Mouse (Mus musculus) adrenal gland, postnatal 25 days (tissue): ENCODE data around the gene Opcml. TPM values are rescaled to one million over a fixed set of nuclear protein-coding genes. Genes with fewer than 3 reads are reported as not detected.

Source experiments
- DNase-seq: peaks from one replicate; pipeline ENCODE4 v3.0.0; 2021; ENCODE audit warnings: mixed read lengths
- total RNA-seq: library from RNA; stranded (reverse); gene quantifications from 2 replicates; pipeline ENCODE4 v1.2.3, GENCODE M21; 2021

Opcml gene
- total RNA-seq, 1 experiment from 2014 or later = 1.1 TPM

DNA sequence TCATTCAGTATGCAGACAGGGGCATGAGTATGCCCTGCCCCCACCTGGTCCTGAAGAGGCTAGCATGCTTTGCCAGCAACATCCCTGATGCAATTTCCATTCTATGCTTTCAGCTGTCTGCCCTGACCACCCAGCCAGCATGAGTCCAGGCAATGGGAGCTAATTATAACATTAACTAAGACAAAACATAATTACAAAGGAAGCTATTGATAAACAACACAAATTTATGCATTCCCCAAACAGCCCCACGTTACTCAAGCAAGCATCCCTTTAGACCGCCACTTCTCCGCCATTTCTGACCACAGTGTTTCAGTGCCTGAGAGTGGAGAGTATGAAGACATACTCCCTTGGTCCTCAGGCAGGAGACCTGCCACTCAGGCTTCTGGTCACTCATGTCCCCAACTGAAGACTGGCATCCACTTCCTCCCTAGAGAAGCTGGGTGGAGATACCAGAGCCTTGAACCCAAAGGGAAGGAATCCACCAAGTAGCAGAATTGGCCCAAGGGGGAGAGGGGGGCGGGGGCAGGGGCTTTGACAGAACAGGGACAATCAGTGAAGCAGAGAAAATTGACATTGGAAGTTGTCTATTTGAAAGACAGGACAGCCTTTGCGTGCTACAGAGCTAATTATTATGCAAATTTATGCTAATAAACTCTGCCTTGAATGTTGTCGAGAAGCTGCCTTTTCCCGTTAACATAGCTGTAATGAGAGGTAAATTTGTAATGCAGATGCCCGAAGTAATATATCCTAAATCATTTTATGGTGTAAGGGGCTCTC is 464.7 kb downstream of the Opcml start:
- no peak for DNase-seq

GRCm38 (mm10) chr9:28255905-28256268 is 465.3 kb downstream of the Opcml start:
- no peak for DNase-seq

GRCm38 (mm10) chr9:28261078-28261753 is 470.6 kb downstream of the Opcml start:
- peak; percentile 64 for DNase-seq

DNA sequence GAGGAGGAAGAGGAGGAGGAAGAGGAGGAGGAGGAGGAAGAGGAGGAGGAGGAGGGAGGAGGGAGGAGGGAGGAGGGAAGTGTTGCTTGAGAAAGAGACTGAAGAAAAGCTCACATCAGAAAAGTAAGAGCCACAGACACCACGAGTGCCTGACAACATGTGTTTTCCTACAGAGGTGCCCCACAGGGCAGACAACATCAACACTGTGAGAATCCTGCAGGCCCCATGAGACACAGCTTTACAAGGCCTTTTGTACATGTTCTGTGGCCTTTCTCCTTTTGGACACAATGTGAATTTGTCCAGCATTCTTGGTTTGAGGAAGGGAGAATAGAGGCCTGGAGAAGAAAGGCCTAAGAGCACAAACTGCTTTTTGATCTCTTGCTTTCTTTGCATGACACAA is 471.4 kb downstream of the Opcml start:
- no peak for DNase-seq

DNA sequence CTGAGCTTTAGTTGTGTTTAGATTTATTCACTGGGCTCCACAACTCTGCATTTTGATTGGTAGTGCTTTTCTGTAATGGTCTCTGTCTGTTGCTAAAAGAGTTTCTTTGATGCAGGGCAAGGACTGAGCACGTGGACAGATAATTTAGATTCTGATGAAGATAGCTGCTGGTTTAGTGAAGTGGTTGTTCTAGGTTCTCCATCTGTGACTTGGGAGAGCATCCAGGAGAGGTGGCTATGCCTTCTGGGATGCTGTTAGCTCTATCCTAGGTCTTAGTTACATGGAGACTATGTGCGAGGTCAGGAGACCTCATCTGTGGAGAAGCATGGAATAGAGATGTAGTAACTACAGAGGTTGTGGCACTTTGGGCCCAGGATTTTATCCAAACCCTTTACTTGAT is 472.3 kb downstream of the Opcml start:
- no peak for DNase-seq

DNA sequence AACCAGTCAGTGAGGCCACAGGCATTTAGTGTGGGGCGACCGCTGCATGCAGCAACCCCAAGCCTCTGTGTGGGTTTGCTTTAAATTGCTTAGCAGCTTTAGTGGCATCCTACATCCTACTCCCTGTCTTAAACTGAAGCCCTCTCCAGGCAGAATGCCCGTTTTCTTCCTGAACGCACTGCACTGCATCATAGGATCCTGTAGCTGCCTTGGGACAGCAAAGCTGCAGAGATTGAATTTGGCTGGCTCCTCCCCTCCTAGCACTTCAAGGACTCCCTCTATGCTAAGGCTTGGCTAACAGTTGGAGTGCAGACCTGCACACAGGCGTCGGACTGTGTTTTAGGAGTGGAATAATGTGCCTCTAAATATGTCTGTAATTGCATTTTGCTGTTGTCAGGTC is 474.2 kb downstream of the Opcml start:
- DNase-seq = no peak

- DNase-seq = no peak
These were observed 483.2 kb downstream of the Opcml start for GRCm38 (mm10) chr9:28273816-28274215.

- DNase-seq = no peak
These were observed 488.0 kb downstream of the Opcml start for GRCm38 (mm10) chr9:28278555-28278954.

DNA sequence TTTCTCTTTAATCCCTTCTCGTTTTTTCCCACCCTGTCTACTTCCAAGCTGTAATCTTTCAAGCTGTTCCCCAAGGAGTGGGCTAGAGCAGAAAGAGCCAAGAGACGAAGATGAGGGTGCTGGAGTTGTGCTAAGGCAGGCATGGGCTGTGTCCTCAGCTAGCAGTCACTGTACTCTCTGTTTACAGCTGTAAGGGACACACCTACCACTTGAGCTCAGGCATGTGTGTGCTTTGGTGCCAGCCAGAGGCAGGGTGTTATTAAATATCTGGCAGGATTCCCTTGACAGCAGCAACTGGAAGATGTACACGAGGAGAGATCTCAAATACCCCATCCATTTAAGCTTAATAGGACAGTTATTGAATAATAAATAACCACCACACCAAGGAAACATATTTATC is 490.4 kb downstream of the Opcml start:
- DNase-seq = no peak

DNA sequence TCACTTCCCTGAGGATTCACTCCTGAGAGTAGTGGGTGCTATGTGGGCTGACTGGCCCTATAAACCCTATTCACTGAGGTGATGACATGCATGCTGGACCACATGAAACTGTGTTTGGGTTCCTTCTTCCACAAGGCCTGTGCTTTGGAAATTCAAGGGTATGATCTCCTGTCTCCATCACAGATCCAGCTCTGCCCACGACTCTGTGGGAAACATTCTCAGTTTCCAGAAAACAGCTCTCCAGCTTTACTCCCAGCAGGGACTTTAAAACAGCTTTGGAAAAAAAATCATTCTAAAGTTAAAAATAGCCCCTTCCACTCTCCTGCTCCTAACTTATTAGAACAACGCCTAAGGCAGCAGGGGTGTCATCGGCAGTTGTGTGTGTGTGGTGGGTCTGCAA is 491.0 kb downstream of the Opcml start:
- no peak for DNase-seq

- no peak for DNase-seq
These were observed 494.4 kb downstream of the Opcml start for GRCm38 (mm10) chr9:28285016-28285415.

GRCm38 (mm10) chr9:28286384-28286783 is 495.8 kb downstream of the Opcml start:
- DNase-seq = no peak

GRCm38 (mm10) chr9:28287485-28287884 is 496.9 kb downstream of the Opcml start:
- no peak for DNase-seq

- peak; percentile 40 for DNase-seq
These were observed 499.2 kb downstream of the Opcml start for GRCm38 (mm10) chr9:28289696-28290330.

- no peak for DNase-seq
These were observed 513.1 kb downstream of the Opcml start for GRCm38 (mm10) chr9:28303659-28304058.

DNA sequence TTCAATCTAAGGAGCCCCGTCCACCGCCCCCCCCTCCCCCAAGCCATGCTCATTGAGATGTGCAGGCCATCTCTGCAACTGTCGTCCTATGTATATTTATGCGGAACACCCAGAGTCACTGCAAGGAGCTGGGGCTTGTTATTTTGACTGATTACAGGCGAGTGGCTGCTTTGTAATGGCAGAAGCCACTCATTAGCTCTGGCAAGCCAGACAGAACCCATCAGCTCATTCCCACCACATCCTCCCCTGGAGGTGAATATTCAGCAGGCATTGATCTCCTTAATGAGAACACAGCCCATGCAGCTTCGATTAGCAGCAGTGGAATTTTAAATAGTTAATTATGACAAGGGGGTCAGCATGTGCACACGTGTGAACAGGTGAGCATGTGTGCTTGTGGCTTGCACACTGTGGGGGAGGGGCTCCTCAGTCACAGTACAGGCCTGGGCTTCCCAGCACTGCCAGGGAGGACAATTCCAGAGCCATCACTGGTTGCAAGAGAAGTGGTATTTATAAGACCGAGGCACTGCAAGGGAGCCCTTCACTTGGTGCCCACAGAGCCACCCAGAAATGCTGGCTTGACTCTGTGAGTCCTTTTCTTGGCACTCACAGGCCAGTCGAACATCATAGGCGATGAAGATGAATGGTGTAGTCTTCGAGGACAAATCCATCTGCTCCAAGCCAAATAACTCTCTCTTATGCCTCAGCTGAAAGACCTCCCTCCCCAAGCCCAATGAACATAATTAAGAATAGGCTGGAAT is 516.0 kb downstream of the Opcml start:
- DNase-seq = no peak

GRCm38 (mm10) chr9:28307122-28307430 is 516.5 kb downstream of the Opcml start:
- DNase-seq = no peak

DNA sequence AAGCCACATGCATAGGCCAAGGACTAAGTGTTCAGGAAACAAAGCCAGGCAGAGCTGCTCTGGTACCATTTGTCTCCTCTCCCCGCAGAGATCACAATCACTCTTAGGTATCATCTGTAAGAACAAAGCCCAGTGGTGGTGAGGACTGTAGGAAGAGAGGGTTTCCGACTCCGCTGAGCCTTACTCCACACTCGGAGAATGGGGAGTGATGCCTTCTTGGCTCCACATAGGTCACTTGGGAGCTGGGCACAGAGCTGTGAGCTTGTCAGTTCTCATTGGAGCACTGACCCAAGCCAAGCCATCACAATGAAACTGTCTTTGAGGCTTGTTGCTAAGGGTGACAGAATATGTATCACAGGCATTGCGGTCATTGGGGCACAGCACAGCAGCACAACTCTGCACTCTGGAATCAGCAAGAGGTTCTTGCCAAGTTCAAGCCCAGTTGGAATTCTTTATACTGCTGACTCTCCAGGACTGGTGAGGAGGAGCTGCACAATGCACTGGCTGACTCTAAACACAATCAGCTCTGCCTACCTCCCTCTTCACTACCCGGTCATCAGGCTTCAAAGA is 517.0 kb downstream of the Opcml start:
- no peak for DNase-seq

DNA sequence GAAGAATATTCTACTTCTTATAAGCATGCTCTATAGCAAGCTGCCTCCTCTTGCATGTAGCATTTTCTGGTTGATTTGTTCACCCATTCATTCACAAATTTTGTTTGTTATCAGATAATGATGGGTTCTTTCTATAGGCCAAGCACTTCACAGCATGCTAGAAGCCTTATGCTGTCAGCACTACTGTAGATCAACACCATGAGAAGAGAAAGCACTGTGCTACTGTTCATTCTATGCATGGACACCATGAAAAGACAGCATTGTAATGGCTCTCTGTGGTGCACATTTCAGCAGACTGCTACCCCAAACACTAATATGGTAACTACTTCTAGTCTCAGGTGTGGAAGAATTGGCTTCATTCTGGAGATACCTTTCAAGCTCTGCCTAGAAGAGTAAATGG is 527.3 kb downstream of the Opcml start:
- no peak for DNase-seq

GRCm38 (mm10) chr9:28319021-28319755 is 528.6 kb downstream of the Opcml start:
- peak; percentile 33 for DNase-seq

- no peak for DNase-seq
These were observed 529.2 kb downstream of the Opcml start for GRCm38 (mm10) chr9:28319802-28320201.

DNA sequence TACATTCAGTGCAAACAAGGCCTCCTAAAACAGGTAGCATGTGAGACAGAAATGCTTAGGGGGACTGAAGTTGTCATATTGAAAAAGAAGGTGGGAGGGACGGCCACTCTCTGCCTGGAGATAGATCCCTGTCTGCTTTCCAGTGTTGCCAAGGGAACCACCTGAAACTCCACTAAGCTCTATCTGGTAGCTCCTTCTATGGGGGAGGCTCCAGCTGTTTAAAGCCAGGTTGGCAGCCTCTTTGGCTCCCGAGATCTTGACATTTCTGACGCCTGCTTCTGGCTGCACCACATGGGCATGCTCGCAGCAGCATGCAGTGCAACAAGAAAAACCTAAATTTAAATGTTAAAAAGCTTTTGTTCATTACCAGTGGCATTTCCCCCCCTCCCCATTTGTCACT is 537.4 kb downstream of the Opcml start:
- no peak for DNase-seq
